Mouse (Mus musculus) CD8-positive naive resting alpha-beta T cell, adult 2 months (primary cell): ENCODE measurements around the gene Bcl2.

Experiments
- DNase-seq, 2 experiments: peaks; one replicate each; pipeline ENCODE4 v3.0.0; 2022; ENCODE audit warnings: low read depth in 2 of 2, low spot score in 2 of 2

Gene Bcl2

GRCm38 (mm10) chr1:106628718-106629469 lies 85.2 kb downstream of the Bcl2 start:
- DNase-seq: no peak

- no peak for DNase-seq
Measured at GRCm38 (mm10) chr1:106628279-106628678, 85.8 kb downstream of the Bcl2 start.

- no peak for DNase-seq
Measured at GRCm38 (mm10) chr1:106627241-106627640, 86.8 kb downstream of the Bcl2 start.

GRCm38 (mm10) chr1:106620174-106620931 lies 93.7 kb downstream of the Bcl2 start:
- DNase-seq: no peak

- no peak for DNase-seq
Measured at GRCm38 (mm10) chr1:106618814-106619213, 95.3 kb downstream of the Bcl2 start.

GRCm38 (mm10) chr1:106616955-106617354 lies 97.1 kb downstream of the Bcl2 start:
- DNase-seq: no peak

GRCm38 (mm10) chr1:106613371-106613770 lies 100.7 kb downstream of the Bcl2 start:
- DNase-seq: peak in 1 of 2 experiments; percentile 30

- DNase-seq: peak; percentile 34 to 37
Measured at GRCm38 (mm10) chr1:106612166-106613031, 101.7 kb downstream of the Bcl2 start.

GRCm38 (mm10) chr1:106611246-106611645 lies 102.8 kb downstream of the Bcl2 start:
- no peak for DNase-seq

- DNase-seq: no peak
Measured at GRCm38 (mm10) chr1:106608098-106608778, 105.8 kb downstream of the Bcl2 start.

GRCm38 (mm10) chr1:106606951-106607350 lies 107.1 kb downstream of the Bcl2 start:
- peak; percentile 23 to 28 for DNase-seq

GRCm38 (mm10) chr1:106603406-106603805 lies 110.7 kb downstream of the Bcl2 start:
- no peak for DNase-seq

GRCm38 (mm10) chr1:106602941-106603340 lies 111.1 kb downstream of the Bcl2 start:
- no peak for DNase-seq

GRCm38 (mm10) chr1:106602536-106602935 lies 111.5 kb downstream of the Bcl2 start:
- DNase-seq: no peak

- no peak for DNase-seq
Measured at GRCm38 (mm10) chr1:106601247-106601646, 112.8 kb downstream of the Bcl2 start.

- DNase-seq: peak; percentile 32 to 57
Measured at GRCm38 (mm10) chr1:106600841-106601240, 113.2 kb downstream of the Bcl2 start.

- no peak for DNase-seq
Measured at GRCm38 (mm10) chr1:106598292-106598583, 115.8 kb downstream of the Bcl2 start.

- DNase-seq: no peak
Measured at GRCm38 (mm10) chr1:106597575-106598291, 116.3 kb downstream of the Bcl2 start.

GRCm38 (mm10) chr1:106596380-106596779 lies 117.7 kb downstream of the Bcl2 start:
- DNase-seq: no peak

GRCm38 (mm10) chr1:106595286-106595885 lies 118.7 kb downstream of the Bcl2 start:
- no peak for DNase-seq
